Mouse (Mus musculus) limb, embryonic 12.5 days (tissue): ENCODE measurements at regions not wholly inside any gene's neighbourhood (a gene's known extent, or its start where the extent isn't known, plus 50 kb on each side); places are given as distances from the start of the nearest gene placed in this dataset.
"Not testable (repeated sequence)": the region's sequence is repeated elsewhere in the genome, so short reads cannot be mapped to it uniquely, and the experiment has no call there.

Experiments used
- ATAC-seq: fragments of 200-750 bp; cut with Nextera tagmentation; 2 replicates; pipeline ENCODE4 v1.8.0; 2017; ENCODE audit warnings: low read depth, moderate TSS enrichment; ENCODE audit not compliant: insufficient number of reproducible peaks, insufficient read depth, low FRiP score, low TSS enrichment
- H3K27ac ChIP-seq: fragments of 300-500 bp; sonication (generic); 2 replicates; pipeline ENCODE4 v1.5.1; 2016; ENCODE audit warnings: mild to moderate bottlenecking, moderate library complexity
- H3K27me3 ChIP-seq: fragments of 300-500 bp; sonication (generic); 2 replicates; pipeline ENCODE4 v1.6.1; 2016; ENCODE audit warnings: mild to moderate bottlenecking, moderate library complexity
- H3K36me3 ChIP-seq: fragments of 300-500 bp; sonication (generic); 2 replicates; pipeline ENCODE4 v1.6.1; 2016; ENCODE audit warnings: mild to moderate bottlenecking, moderate library complexity
- H3K4me1 ChIP-seq: fragments of 300-500 bp; sonication (generic); replicated peaks from 2 replicates; pipeline ENCODE4 v1.6.1; 2016
- H3K4me2 ChIP-seq: fragments of 300-500 bp; sonication (generic); 2 replicates; pipeline ENCODE4 v1.6.1; 2016; ENCODE audit warnings: mild to moderate bottlenecking, moderate library complexity
- H3K4me3 ChIP-seq: fragments of 300-500 bp; sonication (generic); replicated peaks from 2 replicates; pipeline ENCODE4 v1.5.1; 2016; ENCODE audit warnings: mild to moderate bottlenecking
- H3K9ac ChIP-seq: fragments of 300-500 bp; sonication (generic); replicated peaks from 2 replicates; pipeline ENCODE4 v1.6.1; 2016; ENCODE audit warnings: mild to moderate bottlenecking, moderate library complexity
- H3K9me3 ChIP-seq: fragments of 300-500 bp; sonication (generic); 2 replicates; pipeline ENCODE4 v1.6.1; 2016; ENCODE audit warnings: mild to moderate bottlenecking, moderate library complexity
- WGBS: fragments of 180-500 bp; shearing (Covaris S2); methylation state at CpG from one replicate; pipeline ENCODE4 v1.1.7; 2016; 5-methylcytosine and 5-hydroxymethylcytosine counted together

DNA sequence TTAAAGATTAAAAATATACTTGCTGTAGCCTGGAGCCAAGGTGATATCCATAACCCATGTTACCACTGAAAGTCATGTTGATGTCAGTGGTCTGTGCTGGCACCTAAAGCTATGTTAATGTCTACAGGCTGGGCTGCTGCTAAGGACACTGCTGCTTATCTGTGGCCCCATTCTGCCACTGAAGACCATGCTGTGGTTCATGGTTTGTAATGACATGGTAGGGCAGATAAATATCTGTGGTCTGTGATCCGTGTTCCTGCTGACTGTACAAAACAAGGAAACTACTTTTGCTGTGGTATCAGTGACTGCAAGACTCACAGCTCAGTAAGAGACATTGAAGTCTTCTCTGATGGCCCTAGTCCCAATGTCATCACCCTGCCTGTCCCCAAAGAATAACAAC is 245.7 kb downstream of the Slco4c1 start:
- H3K4me2 ChIP-seq: no peak overlapping the region
- H3K4me1 ChIP-seq: no peaks in the 10 kb centered on the region
- WGBS: 88% methylated on average over 1 of the region's 1 CpGs
- no peaks in the 10 kb centered on the region for H3K27me3 ChIP-seq
- no peak for ATAC-seq
- no peaks in the 10 kb centered on the region for H3K9me3 ChIP-seq
- no peak overlapping the region for H3K27ac ChIP-seq
- no peak overlapping the region for H3K4me3 ChIP-seq
- H3K9ac ChIP-seq: no peak overlapping the region
- no peaks in the 10 kb centered on the region for H3K36me3 ChIP-seq

GRCm38 (mm10) chr1:96625326-96625725 is 246.6 kb downstream of the Slco4c1 start:
- 83% methylated on average over 5 of the region's 5 CpGs for WGBS
- not testable (repeated sequence) for H3K4me1 ChIP-seq, H3K27me3 ChIP-seq, H3K27ac ChIP-seq, H3K4me3 ChIP-seq, H3K36me3 ChIP-seq, H3K9ac ChIP-seq, ATAC-seq, H3K9me3 ChIP-seq, H3K4me2 ChIP-seq

- Histone ChIP-seq H3K36me3 (no peaks in the 10 kb centered on the region), H3K27ac (no peak overlapping the region), H3K4me1 (no peaks in the 10 kb centered on the region), H3K27me3 (no peaks in the 10 kb centered on the region), H3K4me2 (no peak overlapping the region), H3K9ac (no peak overlapping the region), H3K9me3 (no peaks in the 10 kb centered on the region), H3K4me3 (no peak overlapping the region)
- no peak for ATAC-seq
- 90% methylated on average over 3 of the region's 3 CpGs for WGBS
These were observed 275.8 kb downstream of the Slco4c1 start for GRCm38 (mm10) chr1:96596141-96596540.

GRCm38 (mm10) chr1:96569281-96569680 is 302.7 kb downstream of the Slco4c1 start:
- Histone ChIP-seq H3K9ac (no peak overlapping the region), H3K9me3 (no peaks in the 10 kb centered on the region), H3K4me2 (no peak overlapping the region), H3K27ac (no peak overlapping the region), H3K36me3 (no peaks in the 10 kb centered on the region), H3K27me3 (no peaks in the 10 kb centered on the region), H3K4me1 (no peaks in the 10 kb centered on the region), H3K4me3 (no peak overlapping the region)
- ATAC-seq: no peak

- Histone ChIP-seq H3K27me3 (no peaks in the 10 kb centered on the region), H3K27ac (no peak overlapping the region), H3K9ac (no peak overlapping the region), H3K4me3 (no peak overlapping the region), H3K36me3 (no peaks in the 10 kb centered on the region), H3K4me1 (no peaks in the 10 kb centered on the region), H3K9me3 (no peaks in the 10 kb centered on the region), H3K4me2 (no peak overlapping the region)
- ATAC-seq: no peak
- WGBS: 92% methylated on average over 3 of the region's 3 CpGs
These were observed 308.6 kb downstream of the Slco4c1 start for GRCm38 (mm10) chr1:96563279-96563910.

- Histone ChIP-seq H3K9me3 (no peaks in the 10 kb centered on the region), H3K9ac (no peak overlapping the region), H3K27ac (no peak overlapping the region), H3K4me3 (no peak overlapping the region), H3K4me2 (no peak overlapping the region), H3K36me3 (no peaks in the 10 kb centered on the region), H3K27me3 (no peaks in the 10 kb centered on the region), H3K4me1 (no peaks in the 10 kb centered on the region)
- ATAC-seq: no peak
These were observed 315.7 kb downstream of the Slco4c1 start for GRCm38 (mm10) chr1:96556258-96556657.

DNA sequence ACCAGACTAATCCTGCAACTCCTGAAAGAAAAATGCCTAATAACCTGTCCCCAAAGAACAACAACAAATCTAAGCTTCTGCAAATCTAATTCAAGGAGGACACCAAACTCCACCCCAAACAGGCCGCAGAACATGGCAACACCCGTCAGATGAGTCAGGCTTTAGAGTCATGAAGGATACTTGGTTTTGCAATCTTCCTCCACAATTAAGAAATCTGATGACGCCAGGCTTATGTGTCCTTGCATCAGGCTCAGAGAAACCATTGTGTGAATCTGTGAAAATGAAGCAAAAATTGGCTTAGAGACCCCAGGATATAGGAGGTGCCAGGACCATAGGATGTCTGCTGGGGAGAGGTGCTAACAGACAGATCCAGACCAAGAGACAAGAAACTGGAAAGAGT is 352.6 kb downstream of the Slco4c1 start:
- 91% methylated on average over 3 of the region's 3 CpGs for WGBS

DNA sequence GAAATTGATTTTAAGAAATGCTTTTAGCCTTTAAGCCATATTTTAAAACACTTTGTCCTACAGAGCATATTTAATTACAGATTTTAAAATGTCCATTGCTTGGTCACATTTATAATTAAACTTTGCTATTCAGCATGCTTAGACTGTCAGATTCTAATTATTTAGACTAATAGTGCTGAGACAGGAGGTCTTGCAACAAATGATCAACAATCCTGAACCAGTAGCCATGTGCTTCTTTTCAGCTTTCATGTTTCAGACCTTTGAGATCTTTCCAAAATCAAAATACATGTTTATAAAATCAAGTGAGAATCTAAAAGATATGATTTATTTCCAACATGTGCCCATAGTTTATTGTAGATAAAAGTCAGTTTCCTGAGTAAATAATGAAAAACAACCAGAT is 371.0 kb downstream of the Slco4c1 start:
- no peak overlapping the region for H3K4me2 ChIP-seq
- no peak overlapping the region for H3K27ac ChIP-seq
- no peaks in the 10 kb centered on the region for H3K9me3 ChIP-seq
- H3K4me1 ChIP-seq: no peaks in the 10 kb centered on the region
- no peak overlapping the region for H3K9ac ChIP-seq
- no peak overlapping the region for H3K4me3 ChIP-seq
- ATAC-seq: no peak
- no peaks in the 10 kb centered on the region for H3K27me3 ChIP-seq
- no peaks in the 10 kb centered on the region for H3K36me3 ChIP-seq

More for the DNA sequence above, 352.6 kb downstream of the Slco4c1 start:
- no peaks in the 10 kb centered on the region for H3K9me3 ChIP-seq
- H3K4me1 ChIP-seq: no peaks in the 10 kb centered on the region
- no peak for ATAC-seq
- no peaks in the 10 kb centered on the region for H3K36me3 ChIP-seq
- H3K4me2 ChIP-seq: no peak overlapping the region
- H3K27ac ChIP-seq: no peak overlapping the region
- H3K4me3 ChIP-seq: no peak overlapping the region
- no peak overlapping the region for H3K9ac ChIP-seq
- H3K27me3 ChIP-seq: no peaks in the 10 kb centered on the region

DNA sequence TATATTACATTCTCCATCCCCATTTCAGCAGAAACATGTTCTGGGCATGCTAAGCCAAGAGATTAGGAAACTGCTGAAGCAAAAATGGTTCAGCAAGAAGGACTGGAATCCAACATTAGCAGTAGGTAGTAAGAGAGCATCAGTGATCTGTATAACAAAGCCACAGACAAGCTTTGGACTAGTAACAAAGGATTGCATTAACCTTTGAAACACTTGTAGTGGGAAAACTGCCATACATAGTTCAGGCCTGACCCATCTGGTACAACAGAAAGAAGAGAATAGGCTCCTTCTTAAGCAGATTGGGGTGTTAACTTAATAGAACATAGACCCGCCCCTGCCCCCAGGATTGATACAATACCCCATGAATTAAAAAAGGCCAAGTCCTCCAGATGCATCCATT is 389.2 kb downstream of the Slco4c1 start:
- Histone ChIP-seq H3K9ac (no peak overlapping the region), H3K27ac (no peak overlapping the region), H3K4me3 (no peak overlapping the region), H3K4me2 (no peak overlapping the region), H3K27me3 (no peaks in the 10 kb centered on the region), H3K9me3 (no peaks in the 10 kb centered on the region), H3K36me3 (no peaks in the 10 kb centered on the region), H3K4me1 (no peaks in the 10 kb centered on the region)
- WGBS: 77% methylated on average over 1 of the region's 1 CpGs
- no peak for ATAC-seq

DNA sequence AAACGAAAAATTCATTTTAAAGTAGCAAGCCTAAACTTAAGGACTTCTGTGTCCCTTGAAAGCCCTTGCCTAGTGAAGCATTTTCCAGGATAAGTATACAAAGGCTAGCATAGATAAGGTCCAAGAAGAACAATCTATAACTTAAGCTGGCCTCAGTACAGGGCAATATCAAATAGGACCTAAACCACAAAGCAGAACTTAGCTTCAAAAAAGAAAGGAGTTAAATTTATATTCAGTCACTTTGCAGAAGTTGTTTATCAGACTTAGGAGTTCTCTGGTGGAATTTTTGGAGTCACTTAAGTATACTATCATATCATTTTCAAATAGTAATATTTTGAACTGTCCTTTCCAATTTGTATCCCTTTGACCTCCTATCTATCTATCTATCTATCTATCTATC is 421.1 kb downstream of the Slco4c1 start:
- H3K4me3 ChIP-seq: no peak overlapping the region
- no peak overlapping the region for H3K4me2 ChIP-seq
- H3K27me3 ChIP-seq: no peaks in the 10 kb centered on the region
- no peak overlapping the region for H3K27ac ChIP-seq
- no peak for ATAC-seq
- no peaks in the 10 kb centered on the region for H3K4me1 ChIP-seq
- H3K9me3 ChIP-seq: no peaks in the 10 kb centered on the region
- 60% methylated on average over 1 of the region's 1 CpGs for WGBS
- no peak overlapping the region for H3K9ac ChIP-seq
- no peaks in the 10 kb centered on the region for H3K36me3 ChIP-seq

- ATAC-seq: no peak
- H3K36me3 ChIP-seq: no peaks in the 10 kb centered on the region
- no peaks in the 10 kb centered on the region for H3K27me3 ChIP-seq
- H3K4me3 ChIP-seq: no peak overlapping the region
- H3K27ac ChIP-seq: no peak overlapping the region
- no peak overlapping the region for H3K4me2 ChIP-seq
- H3K9me3 ChIP-seq: no peaks in the 10 kb centered on the region
- 97% methylated on average over 1 of the region's 1 CpGs for WGBS
- no peak overlapping the region for H3K9ac ChIP-seq
- no peaks in the 10 kb centered on the region for H3K4me1 ChIP-seq
These were observed 426.8 kb downstream of the Slco4c1 start for GRCm38 (mm10) chr1:96445215-96445614.

DNA sequence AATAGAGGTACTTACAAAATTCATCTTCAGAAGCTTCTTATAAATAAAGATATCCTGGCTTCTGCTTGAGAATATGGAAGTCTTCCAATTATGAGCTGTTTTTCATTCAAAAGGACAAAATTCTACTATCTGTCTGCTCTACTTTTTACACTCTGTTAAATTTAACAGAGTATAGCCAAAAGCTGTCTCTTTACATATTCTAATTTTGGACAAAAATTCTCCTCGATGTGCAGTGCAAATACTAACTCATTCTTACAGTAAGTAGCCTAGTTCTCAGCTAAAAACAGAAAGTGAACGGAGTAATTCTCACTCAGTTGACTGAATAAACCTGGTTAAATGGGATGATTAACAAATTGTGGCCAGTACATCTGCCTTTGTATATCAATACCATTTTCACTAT is 438.9 kb downstream of the Slco4c1 start:
- Histone ChIP-seq H3K36me3 (no peaks in the 10 kb centered on the region), H3K9ac (no peak overlapping the region), H3K27ac (no peak overlapping the region), H3K27me3 (no peaks in the 10 kb centered on the region), H3K4me2 (no peak overlapping the region), H3K9me3 (no peaks in the 10 kb centered on the region), H3K4me1 (no peaks in the 10 kb centered on the region), H3K4me3 (no peak overlapping the region)
- no peak for ATAC-seq
- 78% methylated on average over 2 of the region's 2 CpGs for WGBS
